Mouse (Mus musculus) frontal cortex, adult (tissue): Measurements from ENCODE around the gene Acoxl.
A peak's percentile ranks its signal among the peaks of the same experiment; 100 is the strongest.

Source experiments
- ATAC-seq: cut with Nextera tagmentation; 2 replicates; pipeline ENCODE4 v1.9.2; 2017; ENCODE audit warnings: mild to moderate bottlenecking, moderate library complexity, mixed read lengths; ENCODE audit not compliant: low TSS enrichment

Acoxl gene

DNA sequence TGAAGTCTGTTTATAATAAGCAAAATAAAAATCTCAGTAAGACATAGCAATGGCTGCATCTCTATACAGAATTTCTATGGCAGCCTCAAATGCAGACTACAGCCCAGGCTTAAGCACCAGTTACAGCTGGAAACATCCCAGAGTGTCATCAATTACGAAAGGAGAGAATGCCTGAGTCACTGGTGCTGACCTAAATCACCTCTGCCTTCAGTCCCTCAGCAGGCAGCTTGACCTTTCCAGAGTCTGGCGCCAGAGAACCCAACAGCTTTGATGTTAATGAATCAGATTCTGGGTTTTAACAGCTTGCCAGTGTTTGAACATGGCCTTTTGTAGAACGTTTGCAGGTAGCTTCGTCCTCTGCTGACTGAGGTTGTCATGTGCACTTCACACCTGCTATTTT, 193.4 kb downstream of the Acoxl start:
- no peak for ATAC-seq

DNA sequence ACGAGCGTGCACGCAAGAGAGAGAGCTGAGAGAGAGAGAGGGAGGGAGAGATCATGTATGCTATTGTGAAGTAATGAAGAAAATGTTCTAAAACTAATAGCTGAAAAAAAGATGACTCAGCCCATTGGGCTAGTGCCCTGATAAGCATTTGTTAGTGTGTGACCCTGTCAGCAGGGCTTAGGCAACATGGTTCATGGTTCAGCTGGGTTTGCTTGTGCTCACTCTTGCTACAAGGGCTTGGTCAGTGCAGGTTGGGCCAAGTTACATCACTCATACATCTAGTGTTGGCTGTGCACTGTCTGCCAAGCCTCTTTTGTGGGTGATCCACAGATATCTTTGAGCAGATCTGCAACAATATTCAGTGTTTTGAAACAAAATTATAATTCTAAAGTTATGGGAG, 194.8 kb downstream of the Acoxl start:
- no peak for ATAC-seq

DNA sequence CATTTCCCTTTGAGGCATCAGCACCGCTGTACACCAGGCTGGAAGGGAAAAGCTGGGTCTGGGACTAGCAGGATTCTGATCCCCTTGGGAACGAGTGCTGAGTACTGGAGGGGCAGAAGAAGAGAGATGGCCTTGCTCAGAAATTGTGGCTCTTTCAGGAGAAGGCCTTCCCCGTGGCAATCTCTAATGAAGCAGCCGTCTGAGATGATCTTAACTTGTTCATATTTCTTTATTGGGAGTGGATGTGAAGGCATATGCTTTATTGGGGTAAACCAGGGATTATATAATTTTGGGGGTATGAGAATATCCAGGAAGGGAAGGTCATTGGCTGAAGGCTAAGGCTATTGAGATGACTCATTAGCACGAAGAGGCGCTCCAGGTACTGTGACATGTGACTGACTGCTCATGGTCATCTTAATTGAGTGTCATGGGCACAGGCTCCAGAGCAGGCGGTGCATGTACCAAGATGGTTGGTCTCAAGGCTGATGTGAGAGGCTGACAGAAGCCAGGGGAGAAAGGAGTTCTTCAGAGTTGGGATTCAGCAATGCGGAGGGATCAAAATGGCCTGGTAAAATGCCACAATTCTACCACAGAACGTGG, 195.5 kb downstream of the Acoxl start:
- no peak for ATAC-seq

DNA sequence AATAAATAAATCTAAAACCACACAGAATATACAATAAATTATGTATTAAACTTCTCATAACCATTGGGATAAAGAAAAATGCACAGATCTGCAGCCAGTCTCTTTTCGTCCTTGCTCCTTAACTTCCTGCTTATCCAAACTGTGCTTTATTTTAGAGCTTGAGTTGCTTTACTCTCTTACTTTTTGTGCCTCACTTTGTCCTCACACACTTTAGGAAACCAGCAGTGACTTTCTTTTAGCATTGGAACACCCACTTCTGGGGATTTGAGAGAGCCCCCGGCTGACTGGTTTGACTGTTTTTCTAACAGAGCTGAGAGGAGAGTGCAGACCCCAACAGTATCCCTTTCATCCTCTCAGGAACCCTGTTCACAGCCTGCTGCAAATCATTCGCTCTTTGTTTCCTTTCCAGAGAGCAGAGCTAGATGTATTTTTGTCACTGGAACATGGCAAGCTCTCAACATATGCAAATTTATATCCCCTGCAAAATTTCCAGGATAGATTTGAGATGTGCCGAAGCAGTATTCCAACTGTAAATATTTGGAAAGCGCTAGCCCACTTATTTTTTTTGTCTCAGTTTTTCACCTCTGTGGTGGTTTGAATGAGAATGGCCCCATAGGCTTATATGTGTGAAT, 199.7 kb downstream of the Acoxl start:
- peak; percentile 93 for ATAC-seq

DNA sequence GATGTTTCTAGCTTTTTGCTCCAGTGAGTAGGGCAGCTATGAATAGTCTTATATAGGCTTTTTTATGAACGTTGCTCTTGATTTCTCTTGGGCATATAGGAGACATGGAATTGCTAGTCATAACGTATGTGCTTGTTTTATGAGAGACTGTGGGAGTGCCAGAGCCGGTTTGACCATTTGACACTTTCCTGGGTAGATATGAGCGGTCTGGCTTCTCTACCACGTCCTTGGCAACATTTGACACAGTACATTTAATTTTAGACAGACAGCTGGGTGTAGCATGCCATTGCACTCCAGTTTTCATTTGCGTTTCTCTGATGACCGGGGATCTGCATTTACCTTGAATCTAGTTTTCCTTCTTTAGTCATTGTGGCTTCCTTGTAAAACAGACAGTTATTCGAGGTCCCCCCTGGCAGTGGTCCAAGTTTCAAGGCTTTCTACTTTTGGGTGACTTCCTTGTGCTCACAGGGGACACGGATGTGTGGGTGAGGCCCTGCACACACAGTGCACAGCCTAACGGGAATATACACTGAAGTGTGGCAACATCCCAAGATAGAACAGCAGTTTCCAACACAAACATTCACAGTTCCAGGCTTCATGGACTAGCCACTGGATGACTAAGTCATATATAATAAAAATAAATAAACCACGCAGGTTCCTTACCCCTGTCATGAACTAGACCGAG, 202.5 kb downstream of the Acoxl start:
- peak; percentile 38; the same call in 1 of the 2 replicates for ATAC-seq

DNA sequence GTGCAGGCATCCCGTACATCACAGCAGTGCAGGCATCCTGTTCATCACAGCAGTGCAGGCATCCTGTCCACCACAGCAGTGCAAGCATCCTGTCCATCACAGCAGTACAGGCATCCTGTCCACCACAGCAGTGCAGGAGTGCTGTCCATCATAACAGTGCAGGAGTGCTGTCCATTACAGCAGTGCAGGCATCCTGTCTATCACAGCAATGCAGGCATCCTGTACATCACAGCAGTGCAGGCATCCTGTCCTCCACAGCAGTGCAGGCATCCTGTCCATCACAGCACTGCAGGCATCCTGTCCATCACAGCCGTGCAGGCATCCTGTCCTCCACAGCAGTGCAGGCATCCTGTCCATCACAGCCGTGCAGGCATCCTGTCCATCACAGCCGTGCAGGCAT, 207.8 kb downstream of the Acoxl start:
- no peak for ATAC-seq

DNA sequence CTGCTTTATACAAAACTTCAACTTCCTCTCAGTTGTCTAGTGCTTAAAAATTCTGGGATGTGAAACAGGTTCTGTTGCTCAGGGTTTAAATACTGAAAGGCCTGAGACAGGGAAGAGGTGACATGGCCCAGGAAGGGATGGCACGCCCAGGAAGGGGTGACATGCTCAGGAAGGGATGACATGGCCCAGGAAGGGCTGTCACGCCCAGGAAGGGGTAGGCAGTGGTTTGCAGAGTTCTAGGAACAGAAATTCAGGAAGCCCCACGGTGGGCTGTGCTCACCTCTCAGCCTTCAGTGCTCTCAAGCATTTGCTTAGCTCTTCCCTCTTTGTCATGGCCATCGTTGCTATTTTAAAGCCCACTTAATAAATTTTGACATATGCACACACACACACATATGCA, 216.2 kb downstream of the Acoxl start:
- no peak for ATAC-seq

DNA sequence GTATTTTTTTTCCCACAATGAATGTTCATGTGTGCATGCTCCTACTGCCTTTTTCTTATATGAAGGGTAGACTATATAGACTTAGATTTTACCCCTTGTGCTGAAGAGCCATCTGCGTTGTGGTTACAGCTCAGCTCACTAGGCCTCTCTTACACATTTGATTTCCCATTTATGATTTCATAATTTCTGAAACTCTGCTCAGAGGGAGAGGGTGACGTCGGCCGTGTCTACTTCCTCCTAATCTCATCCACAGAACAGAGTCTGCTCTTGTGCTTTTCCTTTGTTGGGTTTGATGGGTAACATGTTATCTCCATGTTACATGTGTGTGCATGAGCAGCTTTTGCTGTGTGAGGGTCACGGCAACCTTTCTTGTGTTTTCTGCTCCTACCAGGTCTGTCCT, 219.2 kb downstream of the Acoxl start:
- no peak for ATAC-seq

DNA sequence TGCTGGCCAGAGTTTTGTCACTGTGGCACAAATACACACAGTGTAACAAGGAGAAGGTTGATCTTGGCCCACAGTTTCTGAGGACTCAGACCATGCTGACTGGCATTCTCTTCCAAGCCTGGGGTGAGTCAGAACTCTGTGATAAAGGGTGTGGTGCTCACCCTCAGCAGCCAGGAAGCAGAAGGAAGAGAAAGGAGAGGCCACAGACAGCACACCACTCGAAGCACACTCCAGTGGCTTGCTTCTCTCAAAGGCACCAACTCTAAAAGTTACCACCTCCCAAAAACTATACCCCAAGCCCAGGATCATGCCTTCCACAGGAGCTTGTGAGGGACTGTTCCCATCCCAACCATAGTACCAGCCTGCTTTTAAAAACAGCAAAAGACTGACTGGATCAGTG, 220.0 kb downstream of the Acoxl start:
- ATAC-seq = no peak

DNA sequence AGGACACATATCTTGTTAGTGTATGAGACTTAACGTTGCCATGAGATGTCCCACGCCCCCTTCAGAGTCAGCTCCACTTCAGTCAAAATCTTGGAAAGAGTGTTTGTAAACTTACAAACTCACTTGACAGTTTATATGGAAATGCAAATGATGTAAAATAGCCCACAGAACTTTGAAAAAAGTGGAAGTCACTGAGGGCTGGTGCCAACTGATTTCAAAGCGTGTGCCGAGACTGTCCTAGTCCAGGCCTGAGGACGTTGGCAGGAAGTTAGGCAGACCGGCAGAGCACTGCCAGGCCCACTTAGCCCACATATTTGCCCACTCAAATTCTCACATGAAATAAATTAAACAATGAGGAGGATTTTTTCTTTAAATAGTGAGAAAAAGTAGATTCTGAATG, 221.5 kb downstream of the Acoxl start:
- no peak for ATAC-seq

DNA sequence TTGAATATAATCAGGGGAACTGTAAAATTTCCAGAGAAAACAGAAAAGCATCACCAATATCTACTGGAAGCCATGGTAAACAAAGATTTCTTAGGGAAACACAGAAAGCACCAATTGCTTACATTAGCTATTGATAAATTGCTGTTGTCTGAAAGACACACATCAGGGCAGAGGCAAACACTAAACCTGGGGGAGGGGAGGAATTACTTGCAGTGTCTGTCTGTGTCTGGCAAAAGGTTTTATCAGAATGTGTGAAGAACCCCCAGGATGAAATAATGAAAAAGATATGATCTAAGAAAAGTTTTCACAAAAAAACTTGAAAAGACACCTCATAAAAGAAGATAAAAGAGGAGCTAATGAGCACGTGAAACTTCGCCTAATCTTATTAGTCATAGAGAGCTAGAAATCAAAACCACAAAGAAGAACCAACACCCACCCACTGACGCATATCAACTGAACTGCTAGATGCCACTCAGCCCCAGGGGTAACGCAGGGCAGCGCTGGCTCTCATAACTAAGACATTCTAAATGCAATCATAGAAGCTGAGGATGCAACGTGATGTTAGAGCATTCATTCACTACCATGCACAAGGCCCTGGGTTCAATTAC, 222.1 kb downstream of the Acoxl start:
- ATAC-seq = no peak

DNA sequence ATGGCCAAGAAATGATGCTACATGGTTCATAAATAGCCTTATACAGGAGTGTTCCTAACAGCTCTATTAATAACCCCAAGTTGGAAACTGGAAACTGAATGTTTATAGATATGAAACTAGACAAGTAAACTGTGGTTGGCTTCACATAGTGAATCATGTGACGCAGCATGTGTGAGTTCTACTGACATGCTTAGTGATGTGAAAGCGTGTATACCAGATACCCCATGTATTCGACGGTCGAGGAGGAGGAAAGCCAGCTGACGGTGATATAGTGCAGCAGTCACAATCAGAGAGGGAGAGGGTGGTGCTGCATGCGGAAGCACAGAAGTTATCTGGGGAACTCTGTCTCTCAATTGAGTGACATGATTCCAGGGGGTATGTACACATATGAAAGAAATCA, 222.8 kb downstream of the Acoxl start:
- no peak for ATAC-seq

DNA sequence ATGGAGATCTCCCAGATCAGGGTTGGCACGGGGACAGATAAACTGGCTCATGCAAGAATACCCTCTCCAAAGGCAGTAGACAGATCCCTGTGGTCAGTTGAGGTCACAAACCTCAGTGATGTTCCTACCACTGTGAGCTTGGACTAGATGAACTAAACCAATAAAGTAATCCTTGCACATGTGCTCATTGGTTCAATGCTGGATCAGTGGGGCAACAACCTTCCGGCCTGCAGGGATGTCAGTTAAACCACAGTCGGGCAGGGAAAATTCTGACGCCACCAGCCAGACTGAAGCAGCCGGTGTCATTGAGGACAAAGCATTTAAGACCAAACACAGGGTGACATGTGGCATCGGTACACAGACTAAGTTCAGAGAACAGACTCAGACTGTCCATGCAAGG, 224.1 kb downstream of the Acoxl start:
- ATAC-seq = no peak

DNA sequence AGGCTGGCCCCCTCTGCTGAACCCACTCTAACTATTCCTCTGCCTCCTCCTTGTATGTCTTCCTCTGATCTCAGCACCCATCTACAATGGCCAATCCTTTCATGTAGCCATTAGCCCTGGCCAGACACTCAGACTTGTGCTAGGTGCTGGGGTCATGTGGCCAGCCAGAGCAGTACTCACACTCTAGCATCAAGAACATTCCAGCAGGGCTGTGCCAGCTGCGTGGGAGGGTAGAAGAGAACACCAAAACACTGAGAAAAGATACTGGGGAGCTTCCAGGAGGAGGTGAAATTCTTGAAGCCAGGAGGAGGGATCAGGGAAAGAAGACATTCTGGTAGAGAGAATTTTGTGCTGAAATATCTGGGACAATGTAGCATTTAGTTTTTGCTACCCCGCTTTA, 226.3 kb downstream of the Acoxl start:
- peak; percentile 70 for ATAC-seq

DNA sequence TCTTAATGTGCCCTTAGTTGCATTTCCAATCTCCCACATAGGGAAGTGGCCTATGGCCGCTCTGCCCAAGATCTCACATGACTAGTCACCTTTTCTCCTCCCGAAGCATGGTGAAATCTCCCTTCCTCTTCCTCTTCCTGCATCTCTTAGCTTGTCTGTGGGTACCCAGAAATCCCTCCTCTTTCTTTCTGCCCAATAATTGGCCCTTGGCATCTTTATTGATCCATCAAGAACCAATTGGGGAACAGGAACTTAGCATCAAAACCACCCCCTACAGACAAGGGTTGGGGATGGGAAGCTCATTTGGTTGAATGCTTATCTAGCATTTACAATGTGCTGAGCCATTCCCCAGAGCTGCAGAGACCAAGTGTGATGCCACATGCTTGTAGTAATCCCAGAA, 226.9 kb downstream of the Acoxl start:
- ATAC-seq = no peak

DNA sequence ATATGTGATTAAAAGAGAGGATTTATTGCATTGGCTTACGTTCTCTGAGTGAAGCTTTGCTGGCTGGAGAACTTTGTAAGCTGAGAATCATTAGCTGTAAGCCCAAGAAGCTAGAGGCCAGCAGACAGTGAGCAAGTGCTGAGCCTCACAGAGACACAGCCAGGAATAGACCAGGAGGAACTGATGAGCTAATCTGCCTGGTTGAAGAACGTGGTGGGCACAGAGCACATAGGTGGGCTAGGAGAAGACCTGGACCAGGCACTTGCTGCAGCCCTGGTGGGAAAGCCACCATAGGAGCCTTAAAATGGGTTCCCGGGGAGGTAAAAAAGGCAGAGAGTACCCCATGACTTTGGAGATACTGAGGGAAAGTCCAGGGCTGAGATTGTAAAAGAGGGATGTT, 228.5 kb downstream of the Acoxl start:
- no peak for ATAC-seq

DNA sequence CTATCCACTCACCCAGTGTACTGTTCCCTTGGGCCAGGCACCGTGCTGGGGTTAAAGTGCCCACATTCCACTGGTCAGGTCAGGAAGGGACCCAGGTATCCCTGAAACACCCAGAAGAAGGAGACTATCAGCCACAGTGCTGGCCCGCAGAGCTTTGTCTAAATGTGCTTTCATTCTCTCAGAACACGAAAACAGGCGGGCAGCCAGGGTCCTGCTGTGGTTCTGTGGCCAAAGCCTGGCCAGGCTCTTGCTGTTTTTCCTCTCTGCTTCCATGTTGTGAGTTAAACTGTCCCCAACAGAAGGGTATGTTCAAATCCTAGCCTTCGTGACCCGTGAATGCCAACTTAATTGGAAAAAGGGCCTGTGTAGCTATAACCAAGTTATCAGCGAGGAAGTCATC, 228.9 kb downstream of the Acoxl start:
- no peak for ATAC-seq

DNA sequence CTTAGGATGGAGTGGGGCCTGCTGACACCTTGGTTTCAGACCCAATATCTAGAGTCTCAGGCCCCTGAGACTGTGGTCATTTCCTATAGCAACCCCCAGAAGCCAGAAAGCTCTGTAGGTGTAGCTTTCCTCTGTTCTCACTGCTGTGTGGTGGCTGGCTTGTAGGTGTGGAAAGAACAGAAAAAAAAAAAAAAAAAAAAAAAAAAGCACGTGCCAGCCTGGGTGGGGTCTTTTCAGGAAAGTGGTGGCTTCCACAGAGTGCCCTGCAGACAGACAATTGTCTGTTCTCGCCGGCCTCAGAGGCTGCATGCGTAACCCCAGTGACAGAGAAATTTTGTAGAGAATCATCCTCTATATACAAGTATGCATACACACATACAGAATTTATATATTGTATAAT, 229.5 kb downstream of the Acoxl start:
- ATAC-seq = no peak

DNA sequence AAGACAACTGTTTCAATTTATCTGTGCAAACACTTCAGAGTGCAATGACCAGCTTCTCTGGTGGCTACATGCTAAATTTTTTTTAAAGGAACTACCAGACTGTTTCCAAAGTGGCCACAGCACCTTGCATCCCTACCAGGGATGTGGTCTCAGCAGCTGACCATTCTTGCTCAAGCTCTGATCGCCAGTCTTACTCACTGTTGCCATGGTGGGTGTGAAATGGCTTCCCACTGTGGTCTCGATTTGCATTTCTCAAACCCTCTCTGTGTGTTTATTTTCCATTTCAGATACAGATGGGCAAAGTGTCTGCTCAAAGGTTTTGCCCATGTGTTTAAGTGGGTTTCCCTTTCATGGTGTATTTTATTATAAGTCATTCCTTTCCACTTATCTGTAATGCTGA, 230.3 kb downstream of the Acoxl start:
- ATAC-seq = no peak

DNA sequence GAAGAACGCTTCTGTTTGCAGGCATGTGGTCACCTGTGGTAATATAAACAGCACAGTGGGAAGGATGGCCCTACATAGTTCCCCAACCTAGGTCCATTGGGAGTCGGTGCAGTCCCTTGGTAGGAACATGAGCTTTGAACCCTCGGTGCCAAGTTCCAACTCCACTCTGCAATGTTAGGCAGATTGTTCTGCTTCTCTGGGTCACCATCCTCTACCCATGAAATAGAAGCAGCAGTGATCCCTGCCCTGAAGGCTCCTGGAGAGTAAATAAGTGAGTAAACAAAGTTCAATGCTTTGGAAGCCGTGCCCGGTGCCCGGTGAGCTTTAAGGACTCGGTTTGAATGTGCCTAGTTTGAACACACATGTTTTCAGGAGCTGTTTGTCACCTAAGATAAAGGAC, 233.1 kb downstream of the Acoxl start:
- no peak for ATAC-seq

DNA sequence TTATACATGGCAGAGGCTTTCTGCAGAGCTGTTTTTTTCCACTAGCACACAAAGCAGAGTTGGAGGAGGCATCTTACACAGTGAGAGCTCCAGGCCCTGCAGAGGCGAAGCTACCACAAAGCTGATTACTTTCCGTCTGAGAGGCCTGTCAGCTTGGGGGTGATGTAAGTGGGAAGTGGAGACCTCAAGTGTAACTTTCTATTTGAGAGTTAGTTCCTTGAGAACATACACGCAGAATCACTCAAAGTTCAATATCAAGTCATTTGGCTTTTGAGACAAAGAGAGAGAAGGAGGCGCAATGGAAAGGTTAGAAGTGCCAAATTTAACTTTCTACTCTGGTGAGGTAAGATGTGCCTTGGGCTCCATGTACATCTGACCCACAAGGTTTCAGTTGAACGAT, 234.3 kb downstream of the Acoxl start:
- no peak for ATAC-seq

DNA sequence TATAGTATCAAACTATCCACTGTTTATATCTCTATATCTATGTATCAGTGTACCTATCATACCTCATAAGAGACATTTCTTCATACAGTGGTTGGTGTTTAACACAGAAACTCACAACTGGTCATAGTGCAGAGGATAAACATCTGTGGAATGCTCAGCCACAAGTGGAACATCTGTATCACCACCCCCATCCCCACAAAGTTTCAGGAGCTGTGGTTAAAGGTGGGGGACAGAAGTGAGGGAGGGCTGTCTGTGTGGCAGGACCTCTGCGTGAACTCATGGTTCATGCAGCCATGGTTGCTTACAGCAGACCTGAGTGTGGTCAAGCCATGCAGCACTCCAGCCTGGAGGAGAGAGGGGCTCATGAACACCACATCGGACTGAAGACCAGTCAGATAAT, 234.9 kb downstream of the Acoxl start:
- no peak for ATAC-seq

DNA sequence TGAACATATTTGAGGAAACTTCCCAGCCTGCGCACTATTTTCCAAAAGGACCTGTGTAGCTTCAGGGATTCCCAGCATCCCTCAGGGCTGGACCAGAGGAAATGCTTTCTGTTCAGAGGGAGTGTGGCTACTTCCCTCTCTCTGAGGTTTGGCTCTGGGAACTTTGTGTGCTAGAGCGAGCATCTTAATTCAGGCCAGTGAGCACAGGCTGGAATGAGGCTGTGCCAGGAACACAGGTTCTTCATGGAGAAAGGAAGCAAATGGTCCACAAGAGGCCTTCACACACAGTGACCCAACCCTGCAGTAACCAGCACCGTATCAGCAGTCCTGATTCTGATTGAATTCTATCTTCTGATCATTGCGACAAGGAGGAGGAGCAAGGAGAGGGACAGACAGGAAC, 238.3 kb downstream of the Acoxl start:
- ATAC-seq = no peak
